Mouse (Mus musculus) midbrain, embryonic 13.5 days (tissue): ENCODE data around the gene Gm16867. TPM values are rescaled to one million over a fixed set of nuclear protein-coding genes. Genes with fewer than 3 reads are reported as not detected.
"Not testable (repeated sequence)": the region's sequence is repeated elsewhere in the genome, so short reads cannot be mapped to it uniquely, and the experiment has no call there.

ENCODE experiments used
- ATAC-seq: fragments of 200-750 bp; cut with Nextera tagmentation; 2 replicates; pipeline ENCODE4 v1.8.0; 2017; ENCODE audit warnings: mild to moderate bottlenecking, moderate TSS enrichment, moderate library complexity
- H3K27ac ChIP-seq: fragments of 300-500 bp; sonication (generic); 2 replicates; pipeline ENCODE4 v1.5.1; 2015; ENCODE audit warnings: inconsistent platforms, mild to moderate bottlenecking, moderate library complexity
- H3K27me3 ChIP-seq: fragments of 300-500 bp; sonication (generic); 2 replicates; pipeline ENCODE4 v1.6.1; 2015; ENCODE audit warnings: mild to moderate bottlenecking, inconsistent platforms
- H3K36me3 ChIP-seq: fragments of 300-500 bp; sonication (generic); 2 replicates; pipeline ENCODE4 v1.6.1; 2015; ENCODE audit warnings: mild to moderate bottlenecking, inconsistent platforms
- H3K4me1 ChIP-seq: fragments of 300-500 bp; sonication (generic); replicated peaks from 2 replicates; pipeline ENCODE4 v1.6.1; 2015; ENCODE audit warnings: inconsistent platforms
- H3K4me2 ChIP-seq: fragments of 300-500 bp; sonication (generic); replicated peaks from 2 replicates; pipeline ENCODE4 v1.6.1; 2015; ENCODE audit warnings: moderate library complexity, mild to moderate bottlenecking, inconsistent platforms
- H3K4me3 ChIP-seq: fragments of 300-500 bp; sonication (generic); replicated peaks from 2 replicates; pipeline ENCODE4 v1.5.1; 2015; ENCODE audit warnings: mild to moderate bottlenecking, inconsistent platforms
- H3K9ac ChIP-seq: fragments of 300-500 bp; sonication (generic); replicated peaks from 2 replicates; pipeline ENCODE4 v1.6.1; 2015; ENCODE audit warnings: mild to moderate bottlenecking, inconsistent platforms
- H3K9me3 ChIP-seq: fragments of 300-500 bp; sonication (generic); 2 replicates; pipeline ENCODE4 v1.6.1; 2016; ENCODE audit warnings: mild to moderate bottlenecking, inconsistent platforms
- WGBS: fragments of 180-500 bp; shearing (Covaris S2); methylation state at CpG from one replicate; pipeline ENCODE4 v1.1.7; 2015; 5-methylcytosine and 5-hydroxymethylcytosine counted together
- polyA plus RNA-seq: library from polyadenylated mRNA; unstranded; fragments of >200 nt; fragmentation: Nextera tagmentation; extraction: Ambion mirVana; gene quantifications from 2 replicates; pipeline ENCODE4 v1.2.1, GENCODE M21; 2015

Gene Gm16867
- polyA plus RNA-seq: not detected in 2 replicates

DNA sequence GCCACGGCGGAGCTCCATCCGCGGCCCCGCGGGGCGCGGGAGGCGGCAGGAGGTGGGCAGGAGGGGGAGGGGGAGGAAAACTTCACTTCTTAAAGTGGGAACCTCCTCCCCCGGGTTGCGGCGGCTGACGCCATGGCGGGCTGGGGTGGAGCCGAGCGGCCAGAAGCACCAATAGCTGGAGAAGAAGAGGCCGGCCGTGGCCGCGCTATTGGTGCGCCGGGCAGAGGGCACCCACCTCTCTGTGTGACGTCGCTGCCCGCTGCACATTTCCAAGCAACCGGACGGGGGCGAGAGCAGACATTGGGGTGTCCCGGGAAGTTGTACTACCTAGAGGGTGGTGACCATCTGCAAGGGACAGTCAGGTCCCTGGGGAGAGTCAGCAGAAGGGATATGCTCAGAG is at the start of gene Gm16867:
Gene Gm16867, minus strand, starts transcription at position 189 of the 400 bp plus-strand sequence.
- H3K9ac ChIP-seq, H3K4me3 ChIP-seq, H3K4me2 ChIP-seq, H3K27me3 ChIP-seq, H3K36me3 ChIP-seq, H3K27ac ChIP-seq, H3K9me3 ChIP-seq, H3K4me1 ChIP-seq: not testable (repeated sequence)
- no CpG with 5 or more reads among the region's 29 CpGs for WGBS
- peak; percentile 99 for ATAC-seq

DNA sequence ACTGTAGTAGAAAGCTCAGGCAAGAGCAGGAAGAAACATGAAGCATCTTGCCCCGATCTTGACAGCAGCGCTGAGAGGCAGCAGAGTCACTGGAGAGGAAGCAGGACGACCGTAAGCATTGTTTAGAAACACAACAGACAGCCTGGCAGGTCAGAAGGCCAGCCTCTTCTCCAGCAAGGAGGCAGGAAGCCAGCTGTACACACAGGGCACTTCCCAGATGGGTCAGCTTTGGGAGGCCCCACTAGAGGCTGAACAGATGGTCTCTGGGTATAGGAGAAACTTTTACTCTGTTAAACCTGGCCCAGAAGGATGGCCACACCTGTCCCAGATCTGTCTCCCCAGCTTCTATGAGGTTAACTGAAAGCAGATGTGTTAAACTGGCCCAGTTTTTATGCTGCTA is 44.1 kb upstream of the Gm16867 start:
- no CpG with 5 or more reads among the region's 4 CpGs for WGBS
- H3K4me2 ChIP-seq, H3K9me3 ChIP-seq, H3K27me3 ChIP-seq, ATAC-seq, H3K27ac ChIP-seq, H3K36me3 ChIP-seq, H3K4me3 ChIP-seq, H3K4me1 ChIP-seq, H3K9ac ChIP-seq: not testable (repeated sequence)

DNA sequence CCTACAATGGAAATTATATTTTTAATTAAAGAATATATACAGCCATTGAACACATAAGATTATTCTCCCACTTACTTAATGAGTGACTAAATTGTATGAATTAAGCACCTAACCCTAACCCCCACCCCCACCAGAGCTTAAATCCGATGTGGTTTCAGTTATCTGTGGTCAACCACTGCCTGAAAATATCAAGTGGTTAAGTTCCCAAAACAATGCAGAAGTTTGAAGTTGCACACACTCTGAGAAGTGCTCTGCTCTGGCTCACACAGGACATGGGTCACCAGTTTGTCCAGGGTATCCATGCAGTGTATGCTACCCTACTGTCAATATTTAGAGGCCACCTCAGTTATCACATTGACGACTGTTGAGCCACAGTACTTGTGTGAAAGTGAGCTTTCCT is 41.9 kb upstream of the Gm16867 start:
- H3K4me3 ChIP-seq, H3K9me3 ChIP-seq, H3K27ac ChIP-seq, H3K27me3 ChIP-seq, H3K4me1 ChIP-seq, ATAC-seq, H3K9ac ChIP-seq, H3K36me3 ChIP-seq, H3K4me2 ChIP-seq: not testable (repeated sequence)
- WGBS: no CpG with 5 or more reads among the region's 2 CpGs

DNA sequence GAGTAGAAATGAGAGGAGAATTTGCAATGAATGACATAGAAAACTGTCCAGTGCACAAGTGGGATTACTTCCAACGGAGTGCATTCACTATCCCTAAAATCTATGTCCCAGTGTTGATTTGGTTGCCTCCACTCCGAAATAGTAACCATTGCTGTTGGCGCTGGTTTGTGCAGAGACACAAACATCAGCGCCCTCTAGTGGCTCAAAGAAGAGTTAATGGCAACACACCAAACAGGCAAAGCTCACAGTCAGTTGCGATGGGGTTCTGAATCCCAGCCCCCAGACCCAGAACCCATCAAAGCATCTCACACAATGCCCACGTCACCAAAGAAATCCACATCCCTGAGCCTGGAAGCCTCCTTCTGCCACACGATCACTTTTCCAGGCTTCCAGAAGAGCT is 40.9 kb upstream of the Gm16867 start:
- H3K4me3 ChIP-seq, H3K27ac ChIP-seq, H3K9me3 ChIP-seq, H3K27me3 ChIP-seq, H3K36me3 ChIP-seq, H3K9ac ChIP-seq, H3K4me2 ChIP-seq, H3K4me1 ChIP-seq, ATAC-seq: not testable (repeated sequence)
- no CpG with 5 or more reads among the region's 7 CpGs for WGBS

DNA sequence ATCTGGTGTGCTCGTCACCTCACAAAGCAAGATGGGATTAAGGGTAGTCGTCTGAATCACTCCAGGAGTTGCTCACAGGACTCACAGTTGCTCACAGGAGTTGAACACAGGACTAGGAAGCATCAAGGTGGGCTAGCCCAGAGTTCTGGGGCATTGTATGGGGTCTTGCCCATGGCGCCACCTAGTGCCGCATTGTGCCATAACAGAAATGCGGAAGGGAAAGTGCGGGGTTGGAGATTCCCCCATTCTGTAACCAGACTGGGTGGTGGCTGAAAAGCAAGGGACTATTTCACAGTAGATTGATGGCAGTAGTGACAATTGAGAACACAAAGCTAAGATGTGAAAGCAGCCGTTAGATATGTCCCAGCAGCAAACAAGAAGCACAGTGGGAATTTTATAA is 39.5 kb upstream of the Gm16867 start:
- H3K4me1 ChIP-seq, H3K9ac ChIP-seq, H3K27me3 ChIP-seq, H3K36me3 ChIP-seq, H3K27ac ChIP-seq, H3K4me3 ChIP-seq, H3K4me2 ChIP-seq, H3K9me3 ChIP-seq, ATAC-seq: not testable (repeated sequence)
- WGBS: no CpG with 5 or more reads among the region's 7 CpGs

DNA sequence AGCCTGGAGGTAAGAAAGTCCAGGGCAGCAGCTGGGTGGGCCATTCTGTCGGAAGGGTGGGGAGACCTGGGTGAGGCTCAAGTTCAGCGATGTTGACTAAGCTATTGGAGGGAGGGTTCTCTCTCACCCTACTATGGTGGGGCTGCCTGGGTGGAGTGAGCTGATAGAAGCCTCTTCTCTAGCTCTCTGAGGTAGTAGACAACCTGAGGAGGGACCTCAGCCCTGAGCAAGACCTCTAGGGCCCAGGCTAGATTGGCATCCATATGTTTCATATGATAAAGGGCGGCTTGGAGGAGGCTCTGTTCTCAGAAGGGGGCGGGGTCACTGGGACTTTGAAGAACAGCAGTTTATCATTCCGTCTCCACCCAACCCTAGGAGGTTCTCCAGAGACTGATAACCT is 37.0 kb upstream of the Gm16867 start:
- WGBS: no CpG with 5 or more reads among the region's 5 CpGs
- H3K9ac ChIP-seq, H3K4me1 ChIP-seq, H3K9me3 ChIP-seq, ATAC-seq, H3K27me3 ChIP-seq, H3K36me3 ChIP-seq, H3K4me2 ChIP-seq, H3K4me3 ChIP-seq, H3K27ac ChIP-seq: not testable (repeated sequence)

DNA sequence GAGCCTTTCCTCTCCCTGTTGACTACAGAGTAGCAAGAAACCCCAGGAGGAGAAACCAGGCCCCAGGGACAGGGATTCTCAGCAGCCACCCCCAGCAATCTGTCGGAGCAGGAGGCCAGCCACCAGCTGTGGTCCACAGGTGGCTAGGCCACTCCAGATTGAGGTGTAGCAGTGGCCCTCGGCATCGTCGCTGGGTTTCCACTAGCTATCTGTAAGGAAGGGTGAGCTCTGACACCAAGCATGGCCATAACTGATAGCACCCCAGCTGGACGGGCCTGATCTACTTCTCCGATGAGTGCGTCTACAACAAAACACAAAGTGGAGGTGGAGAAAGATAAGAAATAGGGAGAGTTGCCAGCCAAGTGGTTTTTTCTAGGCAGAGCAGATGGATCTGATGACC is 33.4 kb upstream of the Gm16867 start:
- H3K4me3 ChIP-seq, ATAC-seq, H3K27me3 ChIP-seq, H3K27ac ChIP-seq, H3K36me3 ChIP-seq, H3K9me3 ChIP-seq, H3K9ac ChIP-seq, H3K4me2 ChIP-seq, H3K4me1 ChIP-seq: not testable (repeated sequence)
- WGBS: no CpG with 5 or more reads among the region's 7 CpGs

DNA sequence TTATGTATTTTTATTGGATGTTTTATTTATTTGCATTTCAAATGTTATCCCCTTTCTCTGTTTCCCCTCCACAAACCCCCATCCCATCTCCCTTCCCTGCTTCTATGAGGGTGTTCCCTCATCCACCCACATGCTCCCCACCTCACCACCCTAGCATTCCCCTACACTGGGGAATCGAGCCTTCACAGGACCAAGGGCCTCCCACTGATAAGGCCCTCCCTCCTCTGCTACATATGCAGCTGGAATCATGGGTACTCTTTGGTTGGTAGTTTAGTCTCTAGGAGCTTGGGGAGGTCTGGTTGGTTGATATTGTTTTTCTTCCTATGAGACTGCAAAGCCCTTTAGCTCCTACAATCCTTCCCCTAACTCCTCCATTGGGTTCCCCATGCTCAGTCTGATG is 23.0 kb upstream of the Gm16867 start:
- not testable (repeated sequence) for H3K4me2 ChIP-seq, H3K9ac ChIP-seq, ATAC-seq, H3K27ac ChIP-seq, H3K27me3 ChIP-seq, H3K4me3 ChIP-seq, H3K4me1 ChIP-seq, H3K36me3 ChIP-seq, H3K9me3 ChIP-seq
- WGBS: no CpG with 5 or more reads among the region's 1 CpGs

DNA sequence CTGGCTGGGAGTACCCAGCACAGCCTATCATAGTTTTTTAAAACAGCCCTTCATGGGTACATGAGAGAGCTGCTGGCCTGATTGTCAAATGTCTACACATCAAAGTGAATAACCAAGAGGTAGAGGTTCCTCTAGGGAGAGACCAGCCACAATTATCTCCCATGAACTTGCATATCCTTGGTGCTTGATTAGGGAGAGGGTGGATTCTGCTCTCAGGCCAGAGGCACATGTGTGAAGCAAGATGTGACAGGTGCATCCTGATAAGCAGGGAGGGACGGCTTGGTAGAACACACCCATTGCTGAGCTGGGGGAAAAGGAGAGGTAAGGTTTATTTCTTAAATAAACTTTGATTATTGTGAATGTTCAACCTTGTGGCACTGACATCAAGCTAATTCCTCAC is 19.8 kb upstream of the Gm16867 start:
- H3K9me3 ChIP-seq, H3K36me3 ChIP-seq, H3K27ac ChIP-seq, ATAC-seq, H3K4me2 ChIP-seq, H3K27me3 ChIP-seq, H3K4me1 ChIP-seq, H3K9ac ChIP-seq, H3K4me3 ChIP-seq: not testable (repeated sequence)
- no CpG with 5 or more reads among the region's 1 CpGs for WGBS

DNA sequence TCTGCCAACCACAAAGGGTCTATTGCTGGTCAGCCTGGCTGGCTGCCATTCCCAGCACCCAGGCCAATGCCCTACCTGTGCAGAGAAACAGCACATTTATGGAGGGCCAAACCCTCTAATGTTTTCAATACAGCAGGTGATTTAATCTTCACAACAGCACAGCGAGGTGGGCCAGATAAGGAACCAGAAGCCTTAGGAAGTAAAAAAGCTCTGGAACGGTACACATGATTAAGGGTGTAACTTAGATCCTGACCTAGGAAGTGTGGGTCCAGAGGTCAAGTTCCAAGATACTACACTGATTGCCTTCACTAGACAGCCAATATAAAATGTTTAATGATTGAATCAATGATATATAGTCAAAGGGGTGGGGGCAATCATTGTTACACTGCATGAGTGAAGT is 17.6 kb upstream of the Gm16867 start:
- not testable (repeated sequence) for H3K4me1 ChIP-seq, H3K27ac ChIP-seq, H3K9me3 ChIP-seq, H3K4me3 ChIP-seq, H3K36me3 ChIP-seq, ATAC-seq, H3K4me2 ChIP-seq, H3K27me3 ChIP-seq, H3K9ac ChIP-seq
- no CpG with 5 or more reads among the region's 2 CpGs for WGBS

DNA sequence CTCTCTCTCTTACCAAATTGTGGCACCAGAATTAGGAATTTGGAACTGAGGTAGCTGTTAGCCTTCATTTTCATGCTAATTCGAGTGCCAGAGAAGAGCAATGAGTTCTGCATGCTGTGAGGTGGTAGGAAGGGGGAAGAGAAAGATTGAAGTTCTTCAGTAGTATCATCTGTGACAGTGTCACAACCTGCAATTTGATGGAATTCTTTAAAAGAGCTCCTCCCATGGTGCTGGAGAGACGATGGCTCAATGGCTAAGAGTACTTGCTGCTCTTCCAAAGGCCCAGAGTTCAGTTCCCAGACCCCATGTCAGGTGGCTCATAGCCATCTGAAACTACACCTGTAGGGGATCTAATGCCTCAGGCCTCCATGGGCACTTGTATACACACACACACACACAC is 9.3 kb upstream of the Gm16867 start, which contains the start of gene Gm27179:
Gene Gm27179, minus strand, starts transcription at position 101 of the 400 bp plus-strand sequence.
- not testable (repeated sequence) for H3K4me1 ChIP-seq, H3K27me3 ChIP-seq
- WGBS: no CpG with 5 or more reads among the region's 2 CpGs

DNA sequence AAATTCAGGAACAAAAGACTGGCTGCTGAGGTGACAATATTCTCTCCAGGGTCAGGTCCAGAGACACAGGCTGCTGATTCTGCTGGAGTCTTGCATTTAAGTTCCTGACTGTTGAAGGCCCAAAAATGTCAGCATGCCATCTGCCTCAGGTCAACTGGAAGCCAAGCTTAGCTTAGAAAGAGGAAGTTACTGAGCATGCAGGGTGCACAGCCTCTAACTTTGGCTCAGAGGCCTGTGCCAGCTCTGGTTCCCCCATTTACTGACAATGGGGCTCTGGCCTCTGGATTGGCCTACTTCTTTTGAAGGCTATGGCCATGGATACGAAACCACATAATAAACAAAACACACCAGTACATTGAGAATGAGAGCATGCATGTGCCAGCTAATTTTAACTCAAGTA is 3.8 kb upstream of the Gm16867 start:
- not testable (repeated sequence) for H3K9ac ChIP-seq, H3K4me1 ChIP-seq, H3K27ac ChIP-seq, H3K27me3 ChIP-seq, H3K4me2 ChIP-seq, H3K9me3 ChIP-seq, H3K4me3 ChIP-seq, H3K36me3 ChIP-seq, ATAC-seq
- no CpG with 5 or more reads among the region's 1 CpGs for WGBS

More for the DNA sequence above, 9.3 kb upstream of the Gm16867 start, which contains the start of gene Gm27179:
- H3K9me3 ChIP-seq, ATAC-seq, H3K36me3 ChIP-seq, H3K9ac ChIP-seq, H3K4me2 ChIP-seq, H3K4me3 ChIP-seq, H3K27ac ChIP-seq: not testable (repeated sequence)

DNA sequence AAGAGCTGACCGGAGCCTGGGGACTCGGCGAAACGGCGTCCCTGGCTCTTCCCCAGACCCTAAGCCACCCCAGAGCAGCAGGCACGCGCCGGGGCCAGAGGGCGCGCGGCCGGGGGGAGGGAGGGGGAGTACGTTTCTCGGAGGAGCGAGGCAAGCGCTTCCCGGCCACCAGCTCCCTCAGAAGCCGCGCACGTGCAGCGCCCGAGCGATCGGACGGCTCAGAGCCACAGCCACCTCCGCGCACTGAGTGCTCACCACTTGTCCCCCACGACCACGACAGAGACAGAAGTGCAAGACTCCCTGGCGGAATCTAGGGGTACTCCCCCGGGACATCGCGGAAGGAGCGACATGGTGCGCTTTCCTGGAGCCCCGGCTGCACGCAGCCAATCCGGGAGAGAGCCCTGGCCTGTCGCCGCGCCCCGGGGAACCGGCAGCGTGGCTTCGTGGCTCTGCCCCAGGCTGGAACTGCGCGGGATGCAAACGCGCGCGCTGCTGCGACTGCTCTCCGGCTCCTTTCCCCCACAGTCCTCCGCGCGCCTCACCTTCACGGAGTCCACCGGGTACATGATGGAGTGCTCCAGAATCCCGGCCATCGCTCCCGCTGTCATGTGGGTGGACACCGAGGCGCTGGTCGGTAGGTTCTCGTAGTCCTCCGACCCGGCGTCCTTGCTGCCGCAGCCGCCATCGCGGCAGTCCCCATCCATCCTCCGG is 567 bp downstream of the Gm16867 start:
- H3K4me1 ChIP-seq, H3K9me3 ChIP-seq, H3K4me3 ChIP-seq, H3K27ac ChIP-seq, H3K9ac ChIP-seq, H3K36me3 ChIP-seq, H3K4me2 ChIP-seq, H3K27me3 ChIP-seq: not testable (repeated sequence)
- peak; percentile 83 for ATAC-seq
- no CpG with 5 or more reads among the region's 73 CpGs for WGBS
